Mouse (Mus musculus): ENCODE data around the gene H2-T3.
"Not testable (repeated sequence)": the region's sequence is repeated elsewhere in the genome, so short reads cannot be mapped to it uniquely, and the experiment has no call there.

DNA sequence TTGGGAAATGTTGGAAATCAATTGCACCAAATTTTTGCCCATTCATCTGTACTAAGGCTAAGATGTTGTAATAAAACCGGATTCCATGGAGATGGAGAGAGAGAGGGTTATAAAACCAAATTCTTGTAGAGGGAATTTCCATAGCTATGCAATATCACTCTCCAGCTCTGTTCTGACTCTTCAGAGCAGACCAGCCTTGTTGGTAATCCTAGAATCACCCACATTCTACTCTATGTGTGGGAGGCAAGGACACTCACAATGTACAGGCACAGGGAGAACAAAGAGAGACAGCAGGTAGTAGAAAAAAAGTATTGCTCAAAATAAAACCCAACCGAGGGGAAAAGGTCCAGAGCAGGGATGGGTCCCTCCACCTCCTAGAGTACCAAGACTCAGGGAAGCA, 14.0 kb downstream of the H2-T3 start:
- TF ChIP-seq CTCF (IDR thresholded peaks at IDR 0.05; ENCODE audit: low read depth, low read length); GATA1 (IDR thresholded peaks at IDR 0.05; ENCODE audit: borderline replicate concordance, low read length): not testable (repeated sequence)
